Mouse (Mus musculus) intestine, embryonic 15.5 days (tissue): ENCODE results near the gene Olfr1377. TPM values are rescaled to one million over a fixed set of nuclear protein-coding genes. Genes with fewer than 3 reads are reported as not detected.
A peak's percentile ranks its signal among the peaks of the same experiment; 100 is the strongest.

Experiments used
- ATAC-seq: fragments of 200-750 bp; cut with Nextera tagmentation; 2 replicates; pipeline ENCODE4 v1.8.0; 2017; ENCODE audit warnings: moderate TSS enrichment, moderate library complexity
- H3K27ac ChIP-seq: fragments of 300-500 bp; sonication (generic); 2 replicates; pipeline ENCODE4 v1.5.1; 2015; ENCODE audit warnings: mild to moderate bottlenecking, inconsistent platforms
- H3K27me3 ChIP-seq: fragments of 300-500 bp; sonication (generic); replicated peaks from 2 replicates; pipeline ENCODE4 v1.6.1; 2015; ENCODE audit warnings: inconsistent platforms
- H3K36me3 ChIP-seq: fragments of 300-500 bp; sonication (generic); 2 replicates; pipeline ENCODE4 v1.6.1; 2015; ENCODE audit warnings: inconsistent platforms
- H3K4me1 ChIP-seq: fragments of 300-500 bp; sonication (generic); replicated peaks from 2 replicates; pipeline ENCODE4 v1.6.1; 2015; ENCODE audit warnings: inconsistent platforms
- H3K4me2 ChIP-seq: fragments of 300-500 bp; sonication (generic); replicated peaks from 2 replicates; pipeline ENCODE4 v1.6.1; 2015; ENCODE audit warnings: mild to moderate bottlenecking, inconsistent platforms
- H3K4me3 ChIP-seq: fragments of 300-500 bp; sonication (generic); replicated peaks from 2 replicates; pipeline ENCODE4 v1.5.1; 2015; ENCODE audit warnings: inconsistent platforms
- H3K9ac ChIP-seq: fragments of 300-500 bp; sonication (generic); 2 replicates; pipeline ENCODE4 v1.6.1; 2015; ENCODE audit warnings: inconsistent platforms
- H3K9me3 ChIP-seq: fragments of 300-500 bp; sonication (generic); 2 replicates; pipeline ENCODE4 v1.6.1; 2016; ENCODE audit warnings: inconsistent platforms
- WGBS: fragments of 180-500 bp; shearing (Covaris S2); methylation state at CpG from one replicate; pipeline ENCODE4 v1.1.7; 2015; 5-methylcytosine and 5-hydroxymethylcytosine counted together
- polyA plus RNA-seq: library from polyadenylated mRNA; unstranded; fragments of >200 nt; fragmentation: Nextera tagmentation; extraction: Ambion mirVana; gene quantifications from 2 replicates; pipeline ENCODE4 v1.2.1, GENCODE M21; 2015

The Olfr1377 gene
- not detected in 2 replicates for polyA plus RNA-seq

DNA sequence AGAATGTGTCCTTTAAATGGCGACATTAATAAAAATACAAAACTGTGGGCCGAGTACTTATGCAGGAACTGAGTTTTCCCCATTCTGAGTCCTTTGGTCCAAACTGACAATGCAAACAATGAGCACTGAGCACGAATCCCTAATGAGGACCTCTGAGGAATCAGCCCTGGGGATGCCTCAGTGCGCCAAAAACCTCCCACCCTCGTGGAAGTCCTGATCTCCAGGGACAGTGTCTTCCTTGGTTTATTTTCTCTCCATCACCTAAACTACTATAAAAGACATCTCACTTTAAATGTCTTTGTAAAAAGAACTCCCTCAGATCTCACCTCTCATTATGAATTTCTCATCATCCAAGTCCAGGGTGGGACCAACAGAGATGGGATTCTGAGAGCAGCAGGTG lies at the start of gene Olfr1377:
TSS of gene Olfr1377 (plus strand) at position 301 of the 400 bp plus-strand sequence.
- ATAC-seq = no peak
- Histone ChIP-seq H3K27ac (no peak within 1 kb of the TSS), H3K4me1 (no peaks in the 10 kb centered on the region), H3K27me3 (no peaks in the 10 kb centered on the region), H3K4me2 (no peak within 1 kb of the TSS), H3K36me3 (no peaks in the 10 kb centered on the region), H3K9me3 (no peaks in the 10 kb centered on the region), H3K9ac (no peak within 1 kb of the TSS), H3K4me3 (no peak within 1 kb of the TSS)
- WGBS = 67% methylated on average over 5 of the region's 5 CpGs

DNA sequence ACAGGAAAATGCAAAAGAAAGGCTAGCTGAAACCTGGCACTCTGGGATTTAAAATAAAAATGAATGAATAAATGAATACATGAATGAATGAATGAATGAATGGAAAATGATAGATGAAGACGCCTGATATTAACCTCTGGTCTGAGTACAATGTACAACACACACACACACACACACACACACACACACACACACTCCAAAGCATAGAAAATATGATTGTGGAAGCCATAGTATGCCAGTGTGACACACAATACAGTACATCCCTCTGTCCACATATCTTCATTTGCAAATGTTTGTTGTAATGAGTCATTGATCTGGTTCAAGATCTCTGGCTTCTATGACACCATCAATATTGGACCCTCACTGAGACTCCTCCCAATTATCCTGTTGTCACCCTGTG lies 49.7 kb upstream of the Olfr1377 start:
- 86% methylated on average over 1 of the region's 1 CpGs for WGBS
- no peaks in the 10 kb centered on the region for H3K9me3 ChIP-seq
- 0 out of 2 replicates have a peak, but pooled peaks have one; percentile 31 for ATAC-seq
- 0 out of 2 replicates have a peak overlapping the region, but pooled peaks have one; percentile 94 for H3K4me2 ChIP-seq
- H3K36me3 ChIP-seq = no peaks in the 10 kb centered on the region
- H3K27ac ChIP-seq = no peak overlapping the region
- no peaks in the 10 kb centered on the region; the same call in 1 of the 2 replicates for H3K27me3 ChIP-seq
- H3K4me3 ChIP-seq = no peak overlapping the region
- no peak overlapping the region for H3K9ac ChIP-seq
- no peaks in the 10 kb centered on the region for H3K4me1 ChIP-seq

DNA sequence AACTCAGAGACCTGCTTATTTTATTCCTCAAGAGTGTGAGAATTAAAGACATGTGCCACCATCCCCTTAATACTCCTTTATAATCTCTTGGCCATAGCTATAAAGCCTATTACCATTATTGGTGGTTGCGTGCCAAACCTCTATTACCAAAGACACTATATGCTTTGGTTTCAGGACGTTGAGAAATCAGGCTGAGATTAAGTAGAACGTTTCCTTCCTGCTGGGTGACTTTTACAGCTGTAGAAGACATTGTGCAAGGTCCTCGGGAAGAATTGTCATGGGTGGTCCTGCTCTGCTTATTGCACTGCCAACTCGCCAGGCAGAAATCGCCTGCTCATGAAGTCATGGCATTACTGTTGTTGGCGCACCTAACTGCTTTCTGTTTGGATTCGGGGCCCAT lies 43.3 kb upstream of the Olfr1377 start:
- no peak overlapping the region for H3K4me2 ChIP-seq
- no peak overlapping the region for H3K4me3 ChIP-seq
- H3K9me3 ChIP-seq = no peaks in the 10 kb centered on the region
- no peaks in the 10 kb centered on the region for H3K36me3 ChIP-seq
- no peaks in the 10 kb centered on the region for H3K27me3 ChIP-seq
- H3K9ac ChIP-seq = no peak overlapping the region
- no peaks in the 10 kb centered on the region for H3K4me1 ChIP-seq
- whole genome bisulfite sequencing = 76% methylated on average over 8 of the region's 8 CpGs
- ATAC-seq = no peak
- H3K27ac ChIP-seq = no peak overlapping the region

DNA sequence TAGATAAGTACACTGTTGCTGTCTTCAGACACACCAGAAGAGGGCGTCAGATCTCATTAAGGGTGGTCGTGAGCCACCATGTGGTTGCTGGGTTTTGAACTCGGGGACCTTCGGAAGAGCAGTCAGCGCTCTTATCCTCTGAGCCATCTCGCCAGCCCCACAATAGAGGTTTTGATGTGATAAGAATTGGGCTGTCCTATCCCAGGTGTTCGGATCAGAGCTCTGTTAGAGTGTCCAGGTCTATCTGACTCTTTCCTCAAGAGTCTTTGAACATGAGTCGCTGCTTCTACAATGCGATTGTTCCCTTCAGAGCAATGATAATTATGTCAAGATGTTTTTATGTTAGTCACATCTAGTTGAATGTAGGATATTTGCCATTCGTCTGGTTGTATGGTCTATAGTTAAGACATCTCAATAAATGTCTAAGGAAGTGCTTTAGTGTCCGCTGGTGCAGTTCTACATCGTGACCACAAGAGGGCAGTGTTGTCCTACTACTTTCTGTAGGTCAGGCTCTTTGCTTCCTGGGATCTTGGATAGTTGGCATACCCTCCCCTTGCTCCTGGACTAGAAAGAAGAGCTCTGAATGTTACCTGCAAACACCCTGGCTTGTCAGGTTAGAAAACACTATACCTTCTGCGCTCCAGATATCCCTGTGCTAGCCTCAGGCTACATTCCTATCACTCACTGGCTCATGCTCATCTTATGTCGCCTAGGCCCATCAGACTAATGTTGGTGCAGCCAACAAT lies 42.0 kb upstream of the Olfr1377 start:
- H3K27me3 ChIP-seq = no peaks in the 10 kb centered on the region
- ATAC-seq = peak; percentile 43; the same call in 1 of the 2 replicates

DNA sequence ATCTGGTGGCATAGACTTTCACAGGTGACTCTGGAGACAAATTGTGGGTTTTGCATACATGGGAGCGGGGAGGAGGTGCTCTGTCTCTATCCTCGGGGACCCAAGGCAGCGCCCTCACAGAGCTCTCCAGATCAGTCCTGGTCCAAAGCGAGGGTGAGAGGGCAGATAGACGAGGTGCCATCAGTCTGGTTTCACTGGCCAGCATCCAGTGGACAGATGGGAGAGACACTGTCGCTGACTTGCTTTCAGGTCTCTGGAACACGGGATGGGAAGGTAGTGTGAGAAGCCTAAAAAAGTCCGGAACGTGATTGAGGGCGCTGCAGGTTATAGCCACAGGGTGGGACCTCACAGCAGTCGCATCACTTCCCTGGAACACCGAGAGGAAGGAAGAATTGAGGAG lies 39.4 kb upstream of the Olfr1377 start:
- no peak overlapping the region for H3K27ac ChIP-seq
- H3K27me3 ChIP-seq = no peaks in the 10 kb centered on the region
- no peaks in the 10 kb centered on the region for H3K4me1 ChIP-seq
- H3K36me3 ChIP-seq = no peaks in the 10 kb centered on the region
- ATAC-seq = no peak
- no peak overlapping the region for H3K9ac ChIP-seq
- H3K4me2 ChIP-seq = no peak overlapping the region
- 61% methylated on average over 12 of the region's 12 CpGs for WGBS
- H3K9me3 ChIP-seq = no peaks in the 10 kb centered on the region
- no peak overlapping the region for H3K4me3 ChIP-seq

More for the DNA sequence above, 42.0 kb upstream of the Olfr1377 start:
- Histone ChIP-seq H3K4me3 (no peak overlapping the region), H3K4me1 (no peaks in the 10 kb centered on the region), H3K36me3 (no peaks in the 10 kb centered on the region), H3K4me2 (no peak overlapping the region), H3K9ac (no peak overlapping the region), H3K9me3 (no peaks in the 10 kb centered on the region), H3K27ac (no peak overlapping the region)
- WGBS = 33% methylated on average over 14 of the region's 14 CpGs

DNA sequence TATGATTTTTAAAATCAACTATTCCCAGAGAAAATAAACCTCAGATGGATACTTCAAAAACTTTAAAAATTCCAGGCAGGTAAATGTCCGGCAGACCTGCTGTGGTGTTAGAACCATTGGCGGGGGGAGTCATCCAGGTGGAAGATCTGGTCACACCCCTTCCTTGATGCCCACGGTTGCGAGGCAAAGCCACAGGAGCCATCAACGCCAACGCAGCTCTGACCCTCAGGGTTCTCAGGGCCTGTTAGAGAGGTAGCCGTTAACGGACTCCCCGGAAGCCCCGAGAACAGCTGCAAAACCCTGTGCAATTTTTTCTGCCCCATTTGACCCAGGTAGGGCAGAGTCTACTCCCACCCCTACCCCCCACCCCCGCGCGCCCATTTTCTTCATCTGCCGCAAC lies 38.3 kb upstream of the Olfr1377 start, which contains the start of gene 4933414I15Rik:
TSS of gene 4933414I15Rik (minus strand) at position 260 of the 400 bp plus-strand sequence.
- no peak within 1 kb of the TSS for H3K27ac ChIP-seq
- no peak for ATAC-seq
- H3K4me3 ChIP-seq = no peak within 1 kb of the TSS
- H3K4me1 ChIP-seq = no peaks in the 10 kb centered on the region
- WGBS = 74% methylated on average over 14 of the region's 14 CpGs
- no peaks in the 10 kb centered on the region for H3K9me3 ChIP-seq
- H3K9ac ChIP-seq = no peak within 1 kb of the TSS
- no peaks in the 10 kb centered on the region for H3K27me3 ChIP-seq
- H3K36me3 ChIP-seq = no peaks in the 10 kb centered on the region
- H3K4me2 ChIP-seq = no peak within 1 kb of the TSS

DNA sequence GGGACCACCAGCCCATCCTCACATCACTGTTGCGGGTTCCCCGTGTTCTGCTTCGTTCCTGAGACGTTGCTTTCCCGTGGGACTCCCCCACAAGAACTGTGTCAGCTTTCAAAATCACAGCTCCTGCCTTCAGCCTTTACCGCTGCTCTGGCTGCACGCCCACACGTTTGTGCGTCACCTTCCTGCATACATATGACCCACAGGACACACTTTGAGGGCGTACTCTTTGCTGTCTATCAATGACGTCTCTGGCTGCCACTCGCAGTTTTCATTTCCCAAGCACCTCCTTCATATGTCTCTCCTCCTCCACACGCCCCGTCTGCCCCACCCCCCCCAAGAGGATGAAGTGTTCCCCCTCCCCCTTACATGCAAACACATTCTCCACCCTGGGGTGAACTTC lies 29.5 kb upstream of the Olfr1377 start:
- no peaks in the 10 kb centered on the region for H3K9me3 ChIP-seq
- 61% methylated on average over 14 of the region's 14 CpGs for WGBS
- no peak overlapping the region for H3K9ac ChIP-seq

DNA sequence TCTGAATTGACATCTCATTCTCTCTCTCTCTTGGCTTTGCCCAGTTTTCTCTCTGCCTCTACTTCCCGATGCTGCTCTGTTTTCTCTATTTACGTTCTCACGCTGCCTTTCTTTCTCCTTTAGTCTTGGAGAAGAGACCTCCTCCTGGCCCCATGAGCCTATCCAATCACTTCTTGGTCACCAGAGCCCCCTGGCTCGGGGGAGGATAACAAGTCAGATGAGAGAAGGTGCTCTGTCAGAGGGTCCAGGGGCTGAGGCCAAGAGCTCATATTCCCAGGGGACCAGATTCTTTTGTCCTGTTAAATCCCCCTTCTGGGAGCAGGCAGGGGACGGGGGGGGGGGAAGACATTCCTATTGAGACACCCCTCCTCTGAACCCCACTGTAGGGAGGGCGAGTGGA lies 28.1 kb upstream of the Olfr1377 start, which contains the start of gene Prop1:
TSS of gene Prop1 (minus strand) at position 101 of the 400 bp plus-strand sequence.
- no peak for ATAC-seq
- Histone ChIP-seq H3K36me3 (no peaks in the 10 kb centered on the region), H3K9me3 (no peaks in the 10 kb centered on the region), H3K4me2 (no peak within 1 kb of the TSS), H3K27ac (no peak within 1 kb of the TSS), H3K4me1 (no peaks in the 10 kb centered on the region), H3K9ac (no peak within 1 kb of the TSS), H3K27me3 (no peaks in the 10 kb centered on the region), H3K4me3 (no peak within 1 kb of the TSS)
- 65% methylated on average over 6 of the region's 6 CpGs for WGBS

More for the DNA sequence above, 29.5 kb upstream of the Olfr1377 start:
- Histone ChIP-seq H3K4me1 (no peaks in the 10 kb centered on the region), H3K36me3 (no peaks in the 10 kb centered on the region), H3K27ac (no peak overlapping the region), H3K4me2 (no peak overlapping the region), H3K4me3 (no peak overlapping the region), H3K27me3 (no peaks in the 10 kb centered on the region)
- no peak for ATAC-seq

DNA sequence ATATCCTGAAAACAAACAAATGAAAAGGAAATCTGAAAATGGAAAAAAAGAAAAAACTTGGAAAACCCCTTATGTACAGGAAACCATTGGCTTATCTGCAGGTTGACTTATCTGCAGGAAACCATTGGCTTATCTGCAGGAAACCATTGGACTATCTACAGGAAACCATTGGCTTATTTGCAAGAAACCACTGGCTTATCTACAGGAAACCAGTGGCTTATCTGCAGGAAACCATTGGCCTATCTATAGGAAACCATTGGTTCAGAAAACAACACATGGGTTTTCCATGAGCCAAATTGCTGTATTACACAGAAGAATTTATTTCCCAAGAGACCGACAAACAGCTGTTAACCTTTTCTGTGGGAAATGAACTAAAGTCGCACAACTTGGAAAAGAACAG lies 16.9 kb upstream of the Olfr1377 start:
- H3K4me3 ChIP-seq = no peak overlapping the region

DNA sequence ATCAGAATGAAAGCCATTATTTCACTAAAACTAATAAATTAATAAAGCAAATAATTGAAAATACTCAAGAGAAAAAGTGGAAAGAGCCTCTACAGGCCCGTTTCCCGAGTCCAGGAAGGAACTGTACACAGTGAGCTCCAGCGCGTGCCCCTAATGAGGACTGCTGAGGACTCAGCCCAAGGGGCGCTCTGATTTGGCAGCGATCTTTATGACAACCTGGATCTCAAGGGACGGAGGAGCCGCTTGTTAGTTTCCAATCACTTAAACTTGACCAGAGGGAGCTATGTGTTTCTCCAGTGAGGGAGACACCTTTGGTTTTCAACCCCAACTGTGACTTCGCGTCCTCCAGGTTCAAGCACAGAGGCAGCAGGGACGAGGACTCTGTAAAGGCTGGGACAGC lies 15.5 kb upstream of the Olfr1377 start, which contains the start of gene Olfr1378:
TSS of gene Olfr1378 (plus strand) at position 301 of the 400 bp plus-strand sequence.
- Histone ChIP-seq H3K9me3 (no peaks in the 10 kb centered on the region), H3K27me3 (no peaks in the 10 kb centered on the region), H3K4me2 (no peak within 1 kb of the TSS), H3K4me3 (no peak within 1 kb of the TSS), H3K4me1 (no peaks in the 10 kb centered on the region), H3K27ac (no peak within 1 kb of the TSS), H3K9ac (no peak within 1 kb of the TSS), H3K36me3 (no peaks in the 10 kb centered on the region)
- 82% methylated on average over 11 of the region's 11 CpGs for WGBS
- ATAC-seq = no peak

More for the DNA sequence above, 16.9 kb upstream of the Olfr1377 start:
- no peak overlapping the region for H3K9ac ChIP-seq
- H3K4me1 ChIP-seq = no peaks in the 10 kb centered on the region
- WGBS = 84% methylated on average over 2 of the region's 2 CpGs
- no peak overlapping the region for H3K4me2 ChIP-seq
- H3K27ac ChIP-seq = no peak overlapping the region
- ATAC-seq = no peak
- H3K9me3 ChIP-seq = no peaks in the 10 kb centered on the region
- no peaks in the 10 kb centered on the region for H3K27me3 ChIP-seq
- no peaks in the 10 kb centered on the region for H3K36me3 ChIP-seq

DNA sequence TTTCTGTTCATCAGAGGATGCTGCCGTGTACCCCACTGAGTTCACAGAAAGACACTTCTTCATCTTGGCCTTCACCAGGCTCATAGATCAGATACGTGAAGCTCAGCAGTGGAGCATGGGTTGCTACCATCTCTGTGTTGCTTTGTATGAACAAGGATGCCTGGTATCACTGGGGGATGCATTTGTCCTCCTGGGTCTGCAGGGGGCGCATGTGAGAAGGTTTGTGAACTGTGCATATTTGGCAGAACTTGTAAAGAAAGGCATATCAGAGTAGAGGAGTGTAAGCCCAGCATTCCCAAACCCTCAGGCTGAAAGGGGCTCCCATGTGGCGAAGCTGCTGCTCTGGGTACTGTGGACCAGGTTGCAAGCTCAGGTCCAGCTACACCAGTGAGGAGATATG lies 4.6 kb upstream of the Olfr1377 start:
- Histone ChIP-seq H3K4me3 (no peak overlapping the region), H3K27ac (no peak overlapping the region), H3K4me1 (no peaks in the 10 kb centered on the region), H3K27me3 (no peaks in the 10 kb centered on the region), H3K4me2 (no peak overlapping the region), H3K9me3 (no peaks in the 10 kb centered on the region), H3K36me3 (no peaks in the 10 kb centered on the region), H3K9ac (no peak overlapping the region)
- WGBS = 70% methylated on average over 4 of the region's 4 CpGs
- no peak for ATAC-seq

DNA sequence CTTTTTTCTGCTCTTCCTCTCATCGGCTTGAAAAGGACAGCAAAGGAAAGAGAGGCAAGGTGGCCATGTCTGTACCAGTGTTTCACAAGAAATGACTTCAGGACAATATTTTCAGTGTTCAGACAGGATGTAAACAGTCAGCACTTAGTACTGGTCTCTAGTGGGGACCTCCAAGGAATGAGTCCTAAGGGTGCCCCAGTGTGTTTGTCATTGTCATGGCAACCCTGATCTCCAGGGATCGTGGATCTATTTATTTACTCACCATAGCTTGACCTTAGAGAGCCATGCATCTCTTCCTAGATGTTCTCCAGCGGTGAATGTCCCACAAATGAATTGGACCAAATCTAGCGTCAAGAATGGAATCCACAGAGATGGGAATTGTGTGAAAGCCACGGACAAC lies 21.5 kb downstream of the Olfr1377 start, which contains the start of gene Olfr51:
TSS of gene Olfr51 (plus strand) at position 301 of the 400 bp plus-strand sequence.
- no peak within 1 kb of the TSS for H3K4me3 ChIP-seq
- ATAC-seq = no peak
- no peak within 1 kb of the TSS for H3K9ac ChIP-seq
- no peak within 1 kb of the TSS for H3K4me2 ChIP-seq
- no peaks in the 10 kb centered on the region for H3K4me1 ChIP-seq
- H3K27me3 ChIP-seq = no peaks in the 10 kb centered on the region
- no peak within 1 kb of the TSS for H3K27ac ChIP-seq
- H3K36me3 ChIP-seq = no peaks in the 10 kb centered on the region
- 62% methylated on average over 5 of the region's 5 CpGs for WGBS
- no peaks in the 10 kb centered on the region for H3K9me3 ChIP-seq

DNA sequence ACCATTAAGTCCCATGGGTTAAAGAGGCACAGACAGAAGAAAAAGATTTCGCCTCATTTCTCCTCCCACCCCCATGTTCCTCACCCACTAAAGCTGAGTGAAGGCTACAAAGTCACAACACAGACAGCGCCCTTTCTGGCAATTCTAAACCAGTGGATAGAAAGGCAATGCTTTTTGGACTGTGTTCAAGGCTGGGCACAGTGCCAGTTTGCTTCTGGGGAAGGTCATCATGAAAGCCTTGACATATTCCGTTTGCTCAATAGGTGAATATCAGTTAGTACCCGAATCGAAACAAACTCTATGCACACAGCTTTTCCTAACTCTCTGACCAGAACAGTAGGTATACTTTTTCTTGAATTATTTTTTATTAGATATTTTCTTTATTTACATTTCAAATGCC lies 30.1 kb downstream of the Olfr1377 start:
- 55% methylated on average over 5 of the region's 5 CpGs for WGBS
- no peak overlapping the region for H3K4me3 ChIP-seq

More for the DNA sequence above, 30.1 kb downstream of the Olfr1377 start:
- Histone ChIP-seq H3K4me2 (no peak overlapping the region), H3K27ac (no peak overlapping the region), H3K36me3 (no peaks in the 10 kb centered on the region), H3K9me3 (no peaks in the 10 kb centered on the region), H3K27me3 (no peaks in the 10 kb centered on the region), H3K9ac (no peak overlapping the region), H3K4me1 (no peaks in the 10 kb centered on the region)
- ATAC-seq = no peak
